Mouse (Mus musculus) activated CD4-positive, CD25-positive, alpha-beta regulatory T cell, adult 4 months (primary cell): Measurements from ENCODE around the gene Cptp. TPM values are rescaled to one million over a fixed set of nuclear protein-coding genes. Genes with fewer than 3 reads are reported as not detected.

Source experiments
- ATAC-seq: one replicate; pipeline ENCODE4 v1.8.0; 2017
- polyA plus RNA-seq, 2 experiments: library from polyadenylated mRNA; unstranded; fragments of 100-300 nt; shearing (Covaris generic); gene quantifications; one replicate each; pipeline ENCODE4 v1.2.1; 2017

Gene Cptp
- polyA plus RNA-seq, 2 experiments from 2014 or later, result 17.7 to 18.0 TPM

- ATAC-seq, result no peak
Measured at GRCm38 (mm10) chr4:155887674-155888073, 18.4 kb upstream of the Cptp start.

GRCm38 (mm10) chr4:155886330-155886729, 17.1 kb upstream of the Cptp start:
- ATAC-seq, result no peak

GRCm38 (mm10) chr4:155883587-155883986, 14.3 kb upstream of the Cptp start:
- ATAC-seq, result no peak

DNA sequence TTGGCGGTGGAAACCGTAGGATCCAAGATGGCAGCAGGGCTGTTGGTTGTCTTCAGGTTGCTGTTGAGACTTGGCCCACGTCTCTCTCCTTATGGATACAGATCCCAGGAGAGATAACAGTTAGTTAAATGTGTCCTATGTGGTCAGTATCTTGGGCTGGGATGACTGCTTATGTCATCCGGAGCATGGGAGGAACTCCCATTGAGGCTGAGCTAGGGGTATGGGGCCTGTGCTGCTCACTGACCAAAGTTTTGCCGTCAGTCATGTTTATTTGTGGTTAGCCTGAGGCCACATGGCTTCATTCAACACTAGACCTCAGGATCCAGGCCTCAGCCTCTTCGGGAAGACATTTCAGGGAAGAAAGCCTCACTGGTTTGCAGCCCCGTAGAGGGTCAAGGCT, 2.2 kb upstream of the Cptp start:
- no peak for ATAC-seq

GRCm38 (mm10) chr4:155868614-155869298, 484 bp downstream of the Cptp start:
- ATAC-seq, result peak; percentile 36

DNA sequence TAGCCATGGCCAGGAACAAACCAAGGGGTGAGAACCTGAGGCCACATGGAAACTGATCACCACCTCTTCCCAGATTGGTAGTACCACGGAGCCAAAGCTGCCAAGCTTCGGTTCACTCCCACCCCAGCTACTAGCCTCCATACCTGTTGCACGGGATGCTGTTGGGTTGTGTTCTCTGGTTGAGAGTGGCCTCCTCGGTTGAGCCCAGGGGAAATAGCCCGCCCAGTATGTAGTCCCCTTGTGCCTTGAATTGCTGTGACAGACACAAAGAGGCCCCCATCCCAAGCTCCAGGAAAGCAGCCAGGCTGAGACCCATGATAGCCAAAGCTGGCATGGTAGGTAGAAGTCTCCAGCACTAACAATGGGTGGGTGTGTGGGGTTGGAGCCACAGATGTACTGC, 6.2 kb downstream of the Cptp start, which contains the start of gene Tas1r3:
Gene Tas1r3 (minus strand): TSS at position 362 of the 400 bp plus-strand sequence.
- ATAC-seq, result no peak

DNA sequence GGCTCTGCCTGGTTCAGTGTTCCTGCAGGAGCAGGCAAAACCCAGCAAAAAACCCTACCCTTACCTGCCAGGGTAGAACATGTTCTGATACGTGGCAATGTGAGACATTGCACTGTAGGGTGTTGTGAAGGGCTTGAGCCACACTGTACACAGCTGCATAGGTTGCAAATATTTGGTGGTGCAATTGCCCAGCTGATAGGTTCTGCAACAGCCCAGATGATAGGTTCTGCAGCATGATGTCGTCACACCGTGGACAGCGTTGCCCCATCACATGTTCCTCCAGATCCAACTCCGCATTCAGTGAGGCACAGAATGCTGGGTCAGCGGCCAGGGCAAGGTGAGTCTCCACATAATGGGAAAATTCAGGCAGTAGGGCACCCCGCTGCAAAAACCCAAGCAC, 7.5 kb downstream of the Cptp start:
- no peak for ATAC-seq

- no peak for ATAC-seq
Measured at GRCm38 (mm10) chr4:155859318-155859717, 9.9 kb downstream of the Cptp start.

DNA sequence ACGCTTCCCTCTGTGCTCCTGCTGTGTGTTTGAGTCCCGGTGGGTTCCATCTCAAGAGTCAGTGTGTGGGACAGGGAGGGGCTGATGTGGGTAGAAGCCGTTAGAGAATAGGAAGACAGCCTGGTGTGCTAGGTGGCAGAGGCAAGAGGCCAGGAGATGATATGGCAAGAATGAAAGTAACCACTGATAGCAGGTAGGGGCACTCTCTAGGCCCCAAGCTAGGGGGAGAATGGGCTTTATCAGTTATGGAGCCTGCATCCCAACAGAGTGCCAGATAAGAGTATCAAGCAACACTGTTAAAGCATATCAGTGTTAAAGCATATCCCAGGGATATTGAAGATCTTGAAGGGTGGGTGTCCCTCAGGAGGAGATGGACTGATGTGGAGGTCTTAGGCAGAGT, 12.4 kb downstream of the Cptp start:
- ATAC-seq, result no peak

- ATAC-seq, result no peak
Measured at GRCm38 (mm10) chr4:155856071-155856470, 13.2 kb downstream of the Cptp start.

DNA sequence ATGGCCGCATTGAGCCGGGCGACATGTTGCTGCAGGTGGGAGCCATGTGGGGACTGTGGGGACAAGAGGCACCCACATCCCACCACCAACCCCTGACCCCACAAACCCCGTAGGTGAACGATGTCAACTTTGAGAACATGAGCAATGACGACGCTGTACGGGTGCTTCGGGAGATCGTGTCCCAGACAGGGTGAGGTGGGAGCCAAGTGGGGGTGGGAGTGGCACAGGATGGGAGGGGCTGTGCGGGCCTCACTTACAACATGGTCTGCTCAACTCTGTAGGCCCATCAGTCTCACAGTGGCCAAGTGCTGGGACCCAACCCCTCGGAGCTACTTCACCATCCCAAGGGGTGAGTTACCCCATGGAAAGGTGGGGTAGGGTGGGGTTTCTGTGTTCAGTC, 14.2 kb downstream of the Cptp start:
- ATAC-seq, result no peak

DNA sequence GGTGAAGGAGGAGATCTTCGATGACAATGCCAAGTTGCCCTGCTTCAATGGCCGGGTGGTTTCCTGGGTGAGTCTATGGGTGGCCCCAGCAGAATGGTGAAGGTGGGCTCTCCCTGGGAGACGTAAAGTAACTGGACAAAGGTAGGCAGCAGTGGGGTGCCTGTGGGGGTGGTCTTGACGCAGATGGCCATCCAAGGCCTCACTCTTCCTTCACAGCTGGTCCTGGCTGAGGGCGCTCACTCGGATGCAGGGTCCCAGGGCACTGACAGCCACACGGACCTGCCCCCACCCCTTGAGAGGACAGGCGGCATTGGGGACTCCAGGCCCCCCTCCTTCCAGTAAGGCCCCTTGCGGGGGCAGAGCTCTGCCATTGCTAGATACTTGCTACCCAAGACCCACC, 15.8 kb downstream of the Cptp start:
- no peak for ATAC-seq

DNA sequence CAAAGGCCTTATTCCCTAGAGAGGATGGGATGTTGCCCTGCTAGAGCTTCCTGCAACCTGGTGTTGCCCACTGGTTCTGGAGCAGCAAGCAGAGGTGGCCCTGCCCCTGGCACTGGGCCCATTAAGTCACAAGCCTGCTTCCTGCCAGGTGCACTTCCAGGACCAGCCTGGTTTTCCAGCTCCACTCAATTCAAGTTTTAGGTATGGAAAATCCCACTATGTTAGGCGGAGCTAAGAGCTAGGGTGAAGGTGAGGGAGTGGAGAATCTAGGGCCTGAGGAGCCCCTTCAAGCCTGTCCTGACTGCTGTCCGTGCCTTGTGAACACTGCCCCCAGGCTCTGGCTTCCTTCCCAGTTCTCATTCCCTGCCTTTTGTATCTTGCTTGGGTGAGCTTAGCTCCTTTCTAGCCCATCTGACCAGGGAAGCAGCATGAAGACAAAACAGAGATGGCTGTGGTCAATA, 17.3 kb downstream of the Cptp start:
- no peak for ATAC-seq

DNA sequence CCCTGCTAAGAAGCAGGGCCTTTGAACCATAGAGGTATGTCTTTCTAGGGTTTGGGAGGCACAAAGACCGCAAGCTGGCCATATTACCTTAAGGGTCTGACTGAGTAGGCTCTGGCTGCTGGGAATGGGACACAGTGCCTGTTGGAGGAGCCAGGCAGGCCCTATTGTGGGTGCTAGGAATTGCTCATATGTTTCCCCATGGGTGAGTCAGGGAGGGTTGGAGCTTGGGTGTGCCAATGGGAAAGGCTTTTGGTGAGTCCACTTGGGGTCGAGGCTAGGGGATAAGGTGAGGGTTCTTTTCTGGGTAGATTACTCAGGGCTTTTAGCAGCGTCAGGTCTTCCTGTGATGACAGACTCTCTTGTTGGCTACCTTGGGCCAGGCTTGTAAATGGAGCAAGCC, 17.9 kb downstream of the Cptp start:
- ATAC-seq, result no peak

DNA sequence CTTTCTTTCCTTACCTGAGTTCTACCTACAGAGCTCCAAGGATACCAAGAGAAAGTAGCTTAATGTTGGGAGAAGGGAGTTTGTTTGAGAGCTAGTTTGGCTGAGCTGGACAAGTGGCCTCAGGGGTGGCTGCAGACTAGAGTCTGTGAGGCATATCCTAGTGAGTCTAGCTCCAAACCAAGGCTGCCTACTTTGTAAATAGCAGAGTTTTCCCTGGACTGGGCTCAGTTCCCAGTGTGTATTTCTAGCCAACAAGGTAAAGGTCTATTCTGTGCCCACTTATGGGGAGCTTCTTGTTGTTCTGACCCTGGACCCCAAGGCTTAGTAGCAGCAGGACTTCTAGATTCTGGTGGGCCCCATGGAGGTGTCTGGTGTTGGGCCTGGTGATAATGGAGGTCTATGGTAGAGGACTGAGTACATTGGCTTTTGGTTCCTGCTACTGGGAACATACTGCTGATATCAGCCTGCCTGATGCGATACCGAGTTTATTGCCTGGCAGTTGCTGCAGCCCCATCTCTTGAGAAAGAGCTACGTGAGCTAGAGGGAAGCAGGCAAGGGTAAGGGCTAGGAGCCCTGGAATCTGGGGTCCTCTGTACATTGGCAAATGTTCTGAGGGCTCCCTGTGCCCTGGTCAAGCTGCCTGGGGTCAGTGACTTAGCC, 19.3 kb downstream of the Cptp start:
- no peak for ATAC-seq

GRCm38 (mm10) chr4:155849391-155849790, 19.8 kb downstream of the Cptp start:
- ATAC-seq, result no peak

- no peak for ATAC-seq
Measured at GRCm38 (mm10) chr4:155848434-155849095, 20.7 kb downstream of the Cptp start.

DNA sequence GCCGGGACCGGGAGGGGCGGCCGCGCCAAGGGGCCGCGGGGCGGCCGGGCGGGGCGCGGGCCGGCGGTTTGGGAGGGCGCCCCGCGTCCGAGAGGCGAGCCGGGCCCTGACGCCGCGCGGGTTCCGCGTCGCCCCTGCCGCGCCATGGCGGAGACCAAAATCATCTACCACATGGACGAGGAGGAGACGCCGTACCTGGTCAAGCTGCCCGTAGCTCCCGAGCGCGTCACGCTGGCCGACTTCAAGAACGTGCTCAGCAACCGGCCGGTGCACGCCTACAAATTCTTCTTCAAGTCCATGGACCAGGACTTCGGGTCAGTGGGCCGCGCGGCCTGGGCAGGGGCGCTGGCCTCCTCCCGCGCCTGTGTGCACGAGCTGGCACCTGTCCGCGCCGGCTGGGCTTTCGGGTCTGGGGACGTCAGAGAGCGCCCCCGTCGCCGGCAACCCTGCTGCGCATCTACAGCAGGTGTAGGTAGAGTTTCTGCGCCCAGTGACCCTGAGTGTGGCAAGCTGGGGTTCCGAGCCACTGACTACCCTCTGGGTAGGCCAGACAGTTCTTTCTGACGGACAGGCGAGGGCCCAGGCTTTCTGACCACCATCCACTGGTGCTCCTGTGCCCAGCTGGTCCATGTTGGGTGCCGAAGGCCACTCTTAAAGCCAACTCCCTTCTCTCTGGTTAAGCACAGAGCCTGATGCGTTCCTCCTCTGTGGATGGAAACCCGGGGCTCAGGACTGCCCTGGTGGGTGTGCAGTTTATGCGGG, 21.5 kb downstream of the Cptp start:
- ATAC-seq, result no peak

- ATAC-seq, result peak; percentile 83
Measured at GRCm38 (mm10) chr4:155846871-155847578, 22.2 kb downstream of the Cptp start, which contains the start of gene Dvl1. Gene Dvl1, plus strand, starts transcription at chr4:155847402.

- ATAC-seq, result no peak
Measured at GRCm38 (mm10) chr4:155843231-155843630, 26.0 kb downstream of the Cptp start.

DNA sequence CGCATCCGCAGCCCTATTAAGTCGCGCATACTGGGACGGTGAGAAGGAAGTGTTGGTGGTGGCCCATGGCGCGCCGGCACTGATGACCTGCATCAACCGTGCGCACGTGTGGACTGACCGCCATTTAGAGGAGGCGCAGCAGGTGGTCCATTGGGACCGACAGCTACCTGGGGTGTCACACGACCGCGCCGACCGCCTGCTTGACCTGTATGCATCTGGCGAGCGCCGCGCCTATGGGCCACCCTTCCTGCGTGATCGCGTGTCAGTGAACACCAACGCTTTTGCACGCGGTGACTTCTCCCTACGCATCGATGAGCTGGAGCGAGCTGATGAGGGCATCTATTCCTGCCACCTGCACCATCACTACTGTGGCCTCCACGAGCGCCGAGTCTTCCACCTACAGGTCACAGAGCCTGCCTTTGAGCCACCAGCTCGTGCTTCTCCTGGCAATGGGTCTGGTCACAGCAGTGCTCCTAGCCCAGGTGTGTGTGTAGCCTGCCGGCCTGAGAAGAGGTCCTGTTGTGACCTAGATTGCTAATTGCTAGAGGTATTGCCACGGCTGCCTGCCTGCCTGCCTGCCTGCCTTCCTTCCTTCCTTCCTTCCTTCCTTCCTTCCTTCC, 27.5 kb downstream of the Cptp start:
- peak; percentile 34 for ATAC-seq

GRCm38 (mm10) chr4:155841003-155841454, 28.2 kb downstream of the Cptp start:
- peak; percentile 92 for ATAC-seq
